Mouse (Mus musculus) hindbrain, postnatal 0 days (tissue): Measurements from ENCODE around the gene Pabpn1. TPM values are rescaled to one million over a fixed set of nuclear protein-coding genes. Genes with fewer than 3 reads are reported as not detected.

ENCODE experiments used
- ATAC-seq: fragments of 200-750 bp; cut with Nextera tagmentation; 2 replicates; pipeline ENCODE4 v1.8.0; 2017; ENCODE audit warnings: mild to moderate bottlenecking, moderate TSS enrichment, moderate library complexity
- DNase-seq: peaks from one replicate; pipeline ENCODE4 v3.0.0-alpha.2; 2015; ENCODE audit warnings: low spot score
- H3K27ac ChIP-seq: fragments of 300-500 bp; sonication (generic); 2 replicates; pipeline ENCODE4 v1.5.1; 2014; ENCODE audit warnings: mild to moderate bottlenecking
- H3K27me3 ChIP-seq: fragments of 300-500 bp; sonication (generic); 2 replicates; pipeline ENCODE4 v1.6.1; 2014; ENCODE audit warnings: low read length, mixed read lengths; ENCODE audit not compliant: insufficient read depth
- H3K36me3 ChIP-seq: fragments of 300-500 bp; sonication (generic); 2 replicates; pipeline ENCODE4 v1.6.1; 2014; ENCODE audit warnings: low read length, mixed read lengths; ENCODE audit not compliant: insufficient read depth
- H3K4me1 ChIP-seq: fragments of 300-500 bp; sonication (generic); 2 replicates; pipeline ENCODE4 v1.6.1; 2014; ENCODE audit warnings: antibody characterized with exemption, low read length, mixed read lengths; ENCODE audit not compliant: insufficient read depth
- H3K4me2 ChIP-seq: fragments of 300-500 bp; sonication (generic); 2 replicates; pipeline ENCODE4 v1.6.1; 2014; ENCODE audit warnings: low read depth, mild to moderate bottlenecking, low read length, moderate library complexity, mixed read lengths
- H3K4me3 ChIP-seq: fragments of 300-500 bp; sonication (generic); 2 replicates; pipeline ENCODE4 v1.5.1; 2014; ENCODE audit warnings: low read length
- H3K9ac ChIP-seq: fragments of 300-500 bp; sonication (generic); replicated peaks from 2 replicates; pipeline ENCODE4 v1.6.1; 2014; ENCODE audit warnings: mild to moderate bottlenecking, low read length, moderate library complexity, mixed read lengths
- H3K9me3 ChIP-seq: fragments of 300-500 bp; sonication (generic); 2 replicates; pipeline ENCODE4 v1.6.1; 2016; ENCODE audit warnings: low read length, mixed read lengths
- CTCF ChIP-seq: IDR thresholded peaks from 2 replicates; pipeline ENCODE4 v1.5.1; 2016; ENCODE audit warnings: antibody characterized with exemption, control low read depth, low read depth
- WGBS: fragments of 180-500 bp; shearing (Covaris S2); extraction: QIAGEN DNeasy Blood & Tissue Kit; methylation state at CpG from one replicate; pipeline ENCODE4 v1.1.7; 2014; 5-methylcytosine and 5-hydroxymethylcytosine counted together
- polyA plus RNA-seq: library from polyadenylated mRNA; unstranded; fragments of >200 nt; fragmentation: Nextera tagmentation; extraction: Ambion mirVana; gene quantifications from 2 replicates; pipeline ENCODE4 v1.2.1, GENCODE M21; 2015
- total RNA-seq: library from RNA; depleted of rRNA; stranded (reverse); fragments of >200 nt; gene quantifications from 2 replicates; pipeline ENCODE4 v1.2.3, GENCODE M21; 2014

The Pabpn1 gene
- total and polyA plus RNA-seq, 2 experiments from 2014 or later: 109 to 145 TPM

- Histone ChIP-seq H3K27me3 (no peaks in the 10 kb centered on the region), H3K4me3 (no peak overlapping the region), H3K4me1 (peaks cover 16% of the 10 kb centered on the region; the same call in 1 of the 2 replicates), H3K36me3 (peaks cover 40% of the 10 kb centered on the region), H3K4me2 (no peak overlapping the region), H3K27ac (no peak overlapping the region), H3K9ac (no peak overlapping the region), H3K9me3 (no peaks in the 10 kb centered on the region)
- DNase-seq: no peak
- WGBS: 84% methylated on average over 7 of the region's 7 CpGs
- no peak for ATAC-seq
- TF ChIP-seq CTCF: no peak
These were observed 16.4 kb downstream of the Pabpn1 start for GRCm38 (mm10) chr14:54908682-54909081.

GRCm38 (mm10) chr14:54912109-54912850 lies 20.0 kb downstream of the Pabpn1 start:
- peaks cover 20% of the 10 kb centered on the region for H3K36me3 ChIP-seq
- DNase-seq: peak; percentile 69
- H3K4me3 ChIP-seq: peak overlapping the region; percentile 97
- no peaks in the 10 kb centered on the region for H3K9me3 ChIP-seq
- TF ChIP-seq CTCF: no peak
- H3K27me3 ChIP-seq: no peaks in the 10 kb centered on the region
- 3% methylated on average over 57 of the region's 69 CpGs for WGBS
- peaks cover 17% of the 10 kb centered on the region; the same call in 1 of the 2 replicates for H3K4me1 ChIP-seq
- peak overlapping the region; percentile 99 for H3K9ac ChIP-seq
- peak overlapping the region; percentile 96 for H3K27ac ChIP-seq
- peak; percentile 74 for ATAC-seq
- H3K4me2 ChIP-seq: peak overlapping the region; percentile 93

GRCm38 (mm10) chr14:54912886-54913285 lies 20.6 kb downstream of the Pabpn1 start, which contains the start of gene Slc22a17:
Gene Slc22a17 (minus strand): TSS chr14:54913132.
- TF ChIP-seq CTCF: peak; percentile 37; the same call in 1 of the 2 replicates
- ATAC-seq (peak; percentile 95), DNase-seq (peak; percentile 92)
- H3K4me3 ChIP-seq: peak within 1 kb of the TSS; percentile 97
- H3K27me3 ChIP-seq: no peaks in the 10 kb centered on the region
- 2% methylated on average over 27 of the region's 28 CpGs for WGBS
- peaks cover 15% of the 10 kb centered on the region; the same call in 1 of the 2 replicates for H3K36me3 ChIP-seq
- peaks cover 17% of the 10 kb centered on the region; the same call in 1 of the 2 replicates for H3K4me1 ChIP-seq
- no peaks in the 10 kb centered on the region for H3K9me3 ChIP-seq
- H3K9ac ChIP-seq: peak within 1 kb of the TSS; percentile 99
- peak within 1 kb of the TSS; percentile 96 for H3K27ac ChIP-seq
- H3K4me2 ChIP-seq: peak within 1 kb of the TSS; percentile 93

GRCm38 (mm10) chr14:54913343-54913742 lies 21.0 kb downstream of the Pabpn1 start:
- Histone ChIP-seq H3K9ac (peak overlapping the region; percentile 99), H3K27ac (peak overlapping the region; percentile 96), H3K9me3 (no peaks in the 10 kb centered on the region), H3K4me2 (peak overlapping the region; percentile 93), H3K27me3 (no peaks in the 10 kb centered on the region), H3K4me3 (peak overlapping the region; percentile 97), H3K36me3 (peaks cover 11% of the 10 kb centered on the region; the same call in 1 of the 2 replicates), H3K4me1 (peaks cover 17% of the 10 kb centered on the region; the same call in 1 of the 2 replicates)
- peak; percentile 21 for DNase-seq
- 12% methylated on average over 10 of the region's 10 CpGs for WGBS
- no peak for TF ChIP-seq CTCF
- no peak for ATAC-seq

- Histone ChIP-seq H3K27me3 (no peaks in the 10 kb centered on the region), H3K36me3 (peaks cover 4% of the 10 kb centered on the region; the same call in 1 of the 2 replicates), H3K4me3 (no peak overlapping the region), H3K9me3 (no peaks in the 10 kb centered on the region), H3K9ac (no peak overlapping the region), H3K4me1 (no peaks in the 10 kb centered on the region), H3K4me2 (no peak overlapping the region), H3K27ac (no peak overlapping the region)
- DNase-seq: no peak
- WGBS: 91% methylated on average over 16 of the region's 16 CpGs
- ATAC-seq: no peak
- TF ChIP-seq CTCF: no peak
These were observed 27.9 kb downstream of the Pabpn1 start for GRCm38 (mm10) chr14:54920076-54920685.

GRCm38 (mm10) chr14:54924641-54925348 lies 32.5 kb downstream of the Pabpn1 start:
- Histone ChIP-seq H3K4me2 (peak overlapping the region; percentile 98), H3K27ac (peak overlapping the region; percentile 95), H3K9me3 (no peaks in the 10 kb centered on the region), H3K36me3 (0 out of 2 replicates have a peak, but pooled peaks cover 4% of the 10 kb centered on the region), H3K9ac (peak overlapping the region; percentile 78), H3K4me1 (peaks cover 17% of the 10 kb centered on the region; the same call in 1 of the 2 replicates), H3K4me3 (peak overlapping the region; percentile 53), H3K27me3 (no peaks in the 10 kb centered on the region)
- DNase-seq (peak; percentile 73), ATAC-seq (peak; percentile 66)
- TF ChIP-seq CTCF: no peak
- WGBS: 19% methylated on average over 7 of the region's 7 CpGs
